Mouse (Mus musculus) liver, postnatal 0 days (tissue): Measurements from ENCODE around the gene Arl4a.

Experiments
- CTCF ChIP-seq: sonication (generic); IDR thresholded peaks from 2 replicates; pipeline ENCODE4 v1.5.1; 2016; ENCODE audit warnings: antibody characterized with exemption, low read depth
- EP300 ChIP-seq: IDR thresholded peaks from 2 replicates; pipeline ENCODE4 v1.6.1; 2016; ENCODE audit warnings: antibody characterized with exemption, low read depth, mild to moderate bottlenecking

DNA sequence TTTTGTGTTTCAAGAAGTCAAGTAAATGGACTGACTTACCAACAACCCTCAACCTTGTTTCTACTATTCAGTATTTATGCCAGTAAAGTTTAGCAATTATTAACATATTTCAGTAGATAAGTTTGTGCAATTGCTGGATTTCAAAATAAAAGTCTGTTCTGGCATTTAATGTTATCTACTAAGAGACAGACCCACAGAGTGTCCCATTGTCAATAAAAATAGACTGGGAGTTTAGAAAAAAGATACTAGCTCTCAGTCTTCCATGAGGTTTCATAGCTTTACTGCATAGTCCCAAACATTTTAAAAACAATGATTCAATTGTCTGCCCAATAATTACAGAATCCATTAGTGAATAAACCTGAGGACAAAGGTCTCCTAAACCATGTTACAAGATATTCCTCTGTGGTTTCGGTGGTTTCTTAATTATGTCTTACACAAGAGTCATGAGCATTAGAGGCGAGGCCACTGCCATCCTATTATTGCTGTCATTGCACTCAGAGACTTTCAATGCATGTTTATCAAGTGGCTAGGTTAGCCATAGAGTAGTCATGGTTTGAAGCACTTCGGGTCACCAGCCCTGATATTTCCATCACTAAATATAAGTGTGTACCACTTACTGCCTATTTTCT lies 14.7 kb downstream of the Arl4a start:
- TF ChIP-seq CTCF (no peak), EP300 (peak; percentile 87)
